Mouse (Mus musculus): ENCODE results near the gene Gpx8. TPM values are rescaled to one million over a fixed set of nuclear protein-coding genes. Genes with fewer than 3 reads are reported as not detected.
A peak's percentile ranks its signal among the peaks of the same experiment; 100 is the strongest.

Gene Gpx8
- polyA plus RNA-seq, 1 experiment from 2014 or later, result 111 TPM

DNA sequence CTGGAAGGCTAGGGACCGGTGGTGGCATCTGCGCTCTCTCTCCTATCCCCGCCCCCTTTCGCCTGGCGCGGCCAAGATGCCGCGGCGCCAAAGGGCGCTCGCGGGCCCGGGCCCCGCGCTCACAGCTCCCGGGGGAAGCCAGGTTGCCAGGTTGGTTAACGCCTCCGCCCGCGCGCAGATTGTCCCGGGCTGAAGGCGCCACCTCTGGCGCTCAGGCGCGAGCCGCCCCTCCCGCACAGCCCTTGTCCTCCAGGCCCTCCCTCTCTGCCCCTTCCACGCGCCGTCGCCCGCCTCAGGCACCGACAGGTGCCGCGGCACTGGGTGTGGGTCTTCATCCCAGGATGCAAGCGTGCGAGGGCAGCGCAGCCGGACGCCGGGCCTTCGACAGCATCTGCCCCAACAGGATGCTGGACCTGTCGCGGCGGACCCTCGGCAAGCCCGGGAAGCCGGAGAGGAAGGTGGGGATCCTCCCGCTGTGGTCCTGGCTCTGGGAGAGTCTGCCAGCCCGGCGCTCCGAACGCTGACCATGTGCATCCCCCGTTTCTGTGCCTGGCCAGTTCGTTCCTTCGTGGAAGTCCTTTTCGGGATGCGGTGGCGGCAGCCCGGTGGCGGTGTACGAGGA lies 52.6 kb downstream of the Gpx8 start, which contains the start of gene Mcidas:
Mcidas (plus strand) TSS at position 315 of the 622 bp plus-strand sequence.
- no peaks in the 10 kb centered on the region for H3K36me3 ChIP-seq (ENCODE audit: control insufficient read depth, insufficient read depth, low read length)
- peak within 1 kb of the TSS; percentile 81 for H3K4me2 ChIP-seq (ENCODE audit: low read depth, severe bottlenecking)
- peaks cover 24% of the 10 kb centered on the region for H3K4me1 ChIP-seq (ENCODE audit: control insufficient read depth, insufficient read depth, low read length)
- no peak within 1 kb of the TSS for H3K9ac ChIP-seq (ENCODE audit: low read length)
- peak; percentile 19; the same call in 1 of the 2 replicates for ATAC-seq (ENCODE audit: insufficient number of reproducible peaks, low FRiP score, low TSS enrichment, low read depth)
- H3K27me3 ChIP-seq (ENCODE audit: control insufficient read depth, insufficient read depth, low read length), result peaks cover 90% of the 10 kb centered on the region
- 1% methylated on average over 63 of the region's 63 CpGs for WGBS
- H3K4me3 ChIP-seq (ENCODE audit: low read depth, low read length), result peak within 1 kb of the TSS; percentile 37
- H3K9me3 ChIP-seq (ENCODE audit: control insufficient read depth, low read length), result no peaks in the 10 kb centered on the region
- no peak within 1 kb of the TSS for H3K27ac ChIP-seq (replicated peaks; ENCODE audit: low read depth, low read length)
- peak; percentile 60 for DNase-seq (ENCODE audit: low spot score)

MicroRNAs within 50 kb of the gene (microRNA counts, 519-probe panel; counts per million panel counts)
- microRNA mmu-miR-449a, result not detected
- not detected for microRNA mmu-miR-449b
- microRNA mmu-miR-449c, result not detected

Small RNA genes within 50 kb of the gene (microRNA-seq; reads per million reads assigned to microRNA genes)
- gene Mir449a (32.7 reads per million, percentile 35 among the genes with 10 or more reads in this experiment), gene Mir449b (not detected), gene Mir449c (not detected)

Other genes with a start within 250 kb of the Gpx8 start
- 21.7 and 22.4 TPM in 2 replicates for gene Plpp1, start 245.6 kb downstream of the Gpx8 start, polyA plus RNA-seq (2014; fragmentation: Nextera tagmentation; extraction: Ambion mirVana)
- 105 and 110 TPM in 2 replicates for gene Mtrex, start 119.0 kb downstream of the Gpx8 start, polyA plus RNA-seq (2014; fragmentation: Nextera tagmentation; extraction: Ambion mirVana)
- 33.2 and 39.9 TPM in 2 replicates for gene Dhx29, start 119.0 kb downstream of the Gpx8 start, polyA plus RNA-seq (2014; fragmentation: Nextera tagmentation; extraction: Ambion mirVana)
- 0.15 TPM in 1 of 2 replicates, not detected in the other for gene Ccno, start 58.6 kb downstream of the Gpx8 start, polyA plus RNA-seq (2014; fragmentation: Nextera tagmentation; extraction: Ambion mirVana)
- gene Mcidas, start 52.6 kb downstream of the Gpx8 start, polyA plus RNA-seq (2014; fragmentation: Nextera tagmentation; extraction: Ambion mirVana), result not detected in 2 replicates
- gene Cdc20b, start 11.3 kb downstream of the Gpx8 start, polyA plus RNA-seq (2014; fragmentation: Nextera tagmentation; extraction: Ambion mirVana), result not detected in 2 replicates
- gene Gzma, start 54.6 kb upstream of the Gpx8 start, polyA plus RNA-seq (2014; fragmentation: Nextera tagmentation; extraction: Ambion mirVana), result not detected in 2 replicates
- gene Esm1, start 163.2 kb upstream of the Gpx8 start, polyA plus RNA-seq (2014; fragmentation: Nextera tagmentation; extraction: Ambion mirVana), result 2.1 and 2.6 TPM in 2 replicates
- gene Gzmk, start 179.5 kb upstream of the Gpx8 start, polyA plus RNA-seq (2014; fragmentation: Nextera tagmentation; extraction: Ambion mirVana), result not detected in 2 replicates
- gene BC067074, start 246.7 kb upstream of the Gpx8 start, polyA plus RNA-seq (2014; fragmentation: Nextera tagmentation; extraction: Ambion mirVana), result 7.1 and 8.8 TPM in 2 replicates